Mouse (Mus musculus): ENCODE data around the gene Ctsw. TPM values are rescaled to one million over a fixed set of nuclear protein-coding genes. Genes with fewer than 3 reads are reported as not detected.

The Ctsw gene
- total RNA-seq (2023) = 0.92 to 2.5 TPM (median 1.4 TPM) in 4 replicates

GRCm38 (mm10) chr19:5468374-5468773 is at the start of gene Ctsw:
Gene Ctsw, minus strand, starts transcription at chr19:5468507.

GRCm38 (mm10) chr19:5510031-5511026 is 42.0 kb upstream of the Ctsw start, which contains the start of gene Snx32:
Gene Snx32, minus strand, starts transcription at chr19:5510538.

GRCm38 (mm10) chr19:5503687-5504086 is 35.4 kb upstream of the Ctsw start, which contains the start of gene 1700020D05Rik:
Gene 1700020D05Rik, minus strand, starts transcription at chr19:5503787.

GRCm38 (mm10) chr19:5490313-5490897 is 22.1 kb upstream of the Ctsw start, which contains the start of gene Cfl1:
Gene Cfl1, plus strand, starts transcription at chr19:5490455.

GRCm38 (mm10) chr19:5487768-5488550 is 19.7 kb upstream of the Ctsw start, which contains the start of gene Mus81:
Gene Mus81, minus strand, starts transcription at chr19:5488402.

GRCm38 (mm10) chr19:5473720-5474119 is 5.4 kb upstream of the Ctsw start, which contains the start of gene Efemp2:
Gene Efemp2, plus strand, starts transcription at chr19:5473954.

GRCm38 (mm10) chr19:5460465-5460911 is 7.8 kb downstream of the Ctsw start, which contains the start of gene Fibp:
Gene Fibp, plus strand, starts transcription at chr19:5460615.

GRCm38 (mm10) chr19:5457746-5458442 is 10.4 kb downstream of the Ctsw start, which contains the start of gene Ccdc85b:
Gene Ccdc85b, minus strand, starts transcription at chr19:5457894.

GRCm38 (mm10) chr19:5447515-5448353 is 20.6 kb downstream of the Ctsw start, which contains the start of gene Fosl1:
Gene Fosl1, plus strand, starts transcription at chr19:5447547.

GRCm38 (mm10) chr19:5424782-5425741 is 43.2 kb downstream of the Ctsw start, which contains the start of the genes Drap1 and AI837181:
Gene Drap1, minus strand, starts transcription at chr19:5424979.
Gene AI837181, plus strand, starts transcription at chr19:5425144.

Other genes starting within 250 kb of the Ctsw start
- 72.0 to 82.2 TPM (median 75.3 TPM) in 4 replicates for gene Pacs1, start 195.4 kb downstream of the Ctsw start, total RNA-seq (2023)
- 307 to 329 TPM (median 311 TPM) in 4 replicates for gene Sf3b2, start 173.1 kb downstream of the Ctsw start, total RNA-seq (2023)
- not detected in 4 replicates for gene Gal3st3, start 170.2 kb downstream of the Ctsw start, total RNA-seq (2023)
- gene Catsper1, start 132.8 kb downstream of the Ctsw start, total RNA-seq (2023) = not detected in 4 replicates
- gene Cst6, start 118.9 kb downstream of the Ctsw start, total RNA-seq (2023) = 1.1 TPM in 1 of 4 replicates, not detected in the others
- gene Eif1ad, start 101.8 kb downstream of the Ctsw start, total RNA-seq (2023) = 34.9 to 38.5 TPM (median 36.1 TPM) in 4 replicates
- gene Banf1, start 101.3 kb downstream of the Ctsw start, total RNA-seq (2023) = 88.3 to 99.9 TPM (median 93.3 TPM) in 4 replicates
- gene Sart1, start 79.8 kb downstream of the Ctsw start, total RNA-seq (2023) = 164 to 192 TPM (median 190 TPM) in 4 replicates
- gene Tsga10ip, start 66.0 kb downstream of the Ctsw start, total RNA-seq (2023) = not detected in 4 replicates
- gene Drap1, start 43.5 kb downstream of the Ctsw start, total RNA-seq (2023) = 152 to 183 TPM (median 166 TPM) in 4 replicates
- 48.5 to 56.8 TPM (median 51.1 TPM) in 4 replicates for gene AI837181, start 43.4 kb downstream of the Ctsw start, total RNA-seq (2023)
- 0.41 to 2.4 TPM (median 1.2 TPM) in 4 replicates for gene Fosl1, start 21.0 kb downstream of the Ctsw start, total RNA-seq (2023)
- 2.5 to 3.4 TPM (median 2.8 TPM) in 4 replicates for gene Ccdc85b, start 10.6 kb downstream of the Ctsw start, total RNA-seq (2023)
- gene Fibp, start 7.9 kb downstream of the Ctsw start, total RNA-seq (2023) = 71.4 to 110 TPM (median 105 TPM) in 4 replicates
- not detected in 4 replicates for gene Efemp2, start 5.4 kb upstream of the Ctsw start, total RNA-seq (2023)
- 29.5 to 38.4 TPM (median 36.3 TPM) in 4 replicates for gene Mus81, start 19.9 kb upstream of the Ctsw start, total RNA-seq (2023)
- 1,244 to 1,311 TPM (median 1,302 TPM) in 4 replicates for gene Cfl1, start 21.9 kb upstream of the Ctsw start, total RNA-seq (2023)
- 1.6 to 3.8 TPM (median 2.1 TPM) in 4 replicates for gene 1700020D05Rik, start 35.3 kb upstream of the Ctsw start, total RNA-seq (2023)
- gene Snx32, start 42.0 kb upstream of the Ctsw start, total RNA-seq (2023) = 9.1 to 11.3 TPM (median 9.6 TPM) in 4 replicates
- not detected in 4 replicates for gene Ovol1, start 92.1 kb upstream of the Ctsw start, total RNA-seq (2023)
- gene Ap5b1, start 99.5 kb upstream of the Ctsw start, total RNA-seq (2023) = 15.4 to 17.9 TPM (median 15.7 TPM) in 4 replicates
- gene Rnaseh2c, start 133.4 kb upstream of the Ctsw start, total RNA-seq (2023) = 75.8 to 104 TPM (median 94.4 TPM) in 4 replicates
- 102 to 119 TPM (median 114 TPM) in 4 replicates for gene Kat5, start 141.7 kb upstream of the Ctsw start, total RNA-seq (2023)
- gene Rela, start 169.0 kb upstream of the Ctsw start, total RNA-seq (2023) = 140 to 161 TPM (median 148 TPM) in 4 replicates
- 565 to 597 TPM (median 588 TPM) in 4 replicates for gene Sipa1, start 195.2 kb upstream of the Ctsw start, total RNA-seq (2023)
- 55.2 to 63.2 TPM (median 57.8 TPM) in 4 replicates for gene Map3k11, start 220.2 kb upstream of the Ctsw start, total RNA-seq (2023)
- gene Pcnx3, start 220.4 kb upstream of the Ctsw start, total RNA-seq (2023) = 193 to 226 TPM (median 206 TPM) in 4 replicates
- not detected in 4 replicates for gene Kcnk7, start 235.9 kb upstream of the Ctsw start, total RNA-seq (2023)